Mouse (Mus musculus): ENCODE data around the gene Wwp2.

DNA sequence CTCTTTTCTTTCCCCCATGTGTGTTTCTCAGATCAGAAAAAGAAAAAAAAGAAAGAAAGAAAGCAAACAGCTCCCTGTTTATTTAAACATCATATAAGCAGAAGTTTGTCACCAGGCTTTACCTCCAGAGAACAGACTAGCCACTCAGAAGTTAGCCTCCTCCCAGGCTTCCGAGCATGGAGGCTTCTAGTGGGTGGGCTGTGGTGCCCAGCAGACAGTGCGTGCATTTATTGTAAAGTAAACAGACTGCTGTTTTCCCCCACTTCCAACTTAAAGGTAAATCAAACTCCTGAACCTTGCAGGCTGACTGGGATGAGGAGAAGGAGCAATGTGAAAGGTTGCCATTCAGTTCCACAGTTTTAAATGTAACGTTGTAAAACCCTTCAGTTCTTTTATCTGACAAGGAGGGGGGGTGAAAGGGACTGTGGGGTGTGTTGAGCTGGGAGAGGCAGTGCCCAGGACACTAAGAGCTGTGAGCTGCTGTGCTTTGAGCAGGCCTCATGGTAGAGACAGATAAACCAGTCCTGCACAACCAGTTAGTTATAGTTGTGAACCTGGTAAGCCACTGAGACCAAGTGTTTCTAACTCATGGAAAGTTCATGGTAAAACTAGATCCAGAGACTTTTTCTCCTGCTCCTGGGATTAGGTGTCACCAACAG lies 29.3 kb downstream of the Wwp2 start:
- no peak for TF ChIP-seq CTCF (IDR thresholded peaks at IDR 0.05; ENCODE audit: insufficient read depth, low read length)
- no peak for TF ChIP-seq POLR2A (IDR thresholded peaks at IDR 0.05; ENCODE audit: borderline replicate concordance, extremely low read depth, low read depth, low read length)

All from lung, adult 2 months (tissue).